Mouse (Mus musculus) myocyte (in vitro differentiated cells): ENCODE measurements around the gene Olfr1442.

Experiments used
- CEBPB ChIP-seq: IDR thresholded peaks from 2 replicates; pipeline ENCODE4 v1.6.1; 2011; ENCODE audit warnings: mild to moderate bottlenecking, moderate library complexity; ENCODE audit not compliant: poor library complexity, insufficient read depth, severe bottlenecking
- E2F4 ChIP-seq: IDR thresholded peaks from one replicate; pipeline ENCODE4 v1.6.1; 2011; ENCODE audit warnings: mild to moderate bottlenecking, control low read depth, moderate library complexity; ENCODE audit not compliant: insufficient read depth
- MAX ChIP-seq: IDR thresholded peaks from one replicate; pipeline ENCODE4 v1.6.1; 2011; ENCODE audit warnings: low read depth, mild to moderate bottlenecking, control low read depth
- MYOD1 ChIP-seq, 3 experiments: IDR thresholded peaks; one replicate each; pipeline ENCODE4 v1.6.1; 2011; ENCODE audit warnings: control low read depth in 2 of 3, low read depth in 2 of 3, mild to moderate bottlenecking in 2 of 3, moderate library complexity in 1 of 3; ENCODE audit not compliant: insufficient read length in 2 of 3, control insufficient read depth in 1 of 3
- MYOG ChIP-seq, 3 experiments: IDR thresholded peaks; one replicate each; pipeline ENCODE4 v1.6.1; 2011; ENCODE audit warnings: control low read depth in 2 of 3, low read depth in 2 of 3, mild to moderate bottlenecking in 2 of 3; ENCODE audit not compliant: insufficient read length in 2 of 3, control insufficient read depth in 1 of 3, insufficient read depth in 1 of 3
- POLR2A ChIP-seq: IDR thresholded peaks from one replicate; pipeline ENCODE4 v1.6.1; 2011; ENCODE audit warnings: low read depth, mild to moderate bottlenecking, control low read depth, moderate library complexity; ENCODE audit not compliant: insufficient read length
- POLR2AphosphoS2 ChIP-seq: IDR thresholded peaks from one replicate; pipeline ENCODE4 v1.6.1; 2011; ENCODE audit warnings: low read depth, control low read depth; ENCODE audit not compliant: insufficient read length
- REST ChIP-seq: IDR thresholded peaks from one replicate; pipeline ENCODE4 v1.6.1; 2011; ENCODE audit warnings: mild to moderate bottlenecking, control low read depth, moderate library complexity; ENCODE audit not compliant: insufficient read depth, insufficient read length
- SRF ChIP-seq: IDR thresholded peaks from one replicate; pipeline ENCODE4 v1.6.1; 2011; ENCODE audit warnings: low read depth; ENCODE audit not compliant: control insufficient read depth, insufficient read length
- TCF12 ChIP-seq: IDR thresholded peaks from one replicate; pipeline ENCODE4 v1.6.1; 2011; ENCODE audit warnings: mild to moderate bottlenecking, control low read depth; ENCODE audit not compliant: poor library complexity, insufficient read depth, severe bottlenecking
- USF1 ChIP-seq: IDR thresholded peaks from one replicate; pipeline ENCODE4 v1.6.1; 2011; ENCODE audit warnings: low read depth, mild to moderate bottlenecking, control low read depth, moderate library complexity

DNA sequence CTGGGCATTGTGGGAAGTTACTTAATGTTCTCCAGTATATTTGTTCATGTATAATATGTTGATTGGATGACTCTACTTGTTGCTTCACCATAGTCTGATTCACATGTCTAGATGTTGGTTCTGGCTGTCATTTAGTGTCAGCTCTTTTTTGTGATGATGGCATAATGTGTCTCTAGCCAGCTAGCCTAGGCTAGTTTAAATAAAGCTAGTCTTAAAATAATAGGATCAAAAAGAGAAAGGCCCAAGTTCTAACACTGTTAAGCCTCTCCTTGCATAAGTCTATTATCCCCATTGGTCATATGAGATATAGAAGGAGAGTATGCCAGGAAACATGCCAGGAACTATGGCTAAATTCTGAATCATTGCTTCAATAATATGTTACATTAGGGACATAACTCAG is 20.7 kb upstream of the Olfr1442 start:
- no peak for TF ChIP-seq POLR2A
- no peak for TF ChIP-seq POLR2AphosphoS2
- no peak for TF ChIP-seq MYOG (IDR thresholded peaks at IDR 0.05; ENCODE audit: control insufficient read depth in 1 of 3, insufficient read depth in 1 of 3, insufficient read length in 2 of 3, low read depth in 2 of 3)
- TF ChIP-seq USF1: no peak
- no peak for TF ChIP-seq MAX
- no peak for TF ChIP-seq CEBPB
- TF ChIP-seq MYOD1 (IDR thresholded peaks at IDR 0.05; ENCODE audit: control insufficient read depth in 1 of 3, insufficient read length in 2 of 3, low read depth in 2 of 3): no peak
- no peak for TF ChIP-seq TCF12
- TF ChIP-seq E2F4: no peak
- TF ChIP-seq REST: no peak
- no peak for TF ChIP-seq SRF
